Mouse (Mus musculus) colon, adult 2 months (tissue): ENCODE results near the gene S100a10. TPM values are rescaled to one million over a fixed set of nuclear protein-coding genes. Genes with fewer than 3 reads are reported as not detected.

Experiments used
- polyA plus RNA-seq: library from polyadenylated mRNA; depleted of rRNA; stranded (reverse); fragments of >200 nt; gene quantifications from 2 replicates; pipeline ENCODE4 v1.2.3, GENCODE M21; 2012; rRNA removed

S100a10 gene
- 143 and 148 TPM in 2 replicates for polyA plus RNA-seq

DNA sequence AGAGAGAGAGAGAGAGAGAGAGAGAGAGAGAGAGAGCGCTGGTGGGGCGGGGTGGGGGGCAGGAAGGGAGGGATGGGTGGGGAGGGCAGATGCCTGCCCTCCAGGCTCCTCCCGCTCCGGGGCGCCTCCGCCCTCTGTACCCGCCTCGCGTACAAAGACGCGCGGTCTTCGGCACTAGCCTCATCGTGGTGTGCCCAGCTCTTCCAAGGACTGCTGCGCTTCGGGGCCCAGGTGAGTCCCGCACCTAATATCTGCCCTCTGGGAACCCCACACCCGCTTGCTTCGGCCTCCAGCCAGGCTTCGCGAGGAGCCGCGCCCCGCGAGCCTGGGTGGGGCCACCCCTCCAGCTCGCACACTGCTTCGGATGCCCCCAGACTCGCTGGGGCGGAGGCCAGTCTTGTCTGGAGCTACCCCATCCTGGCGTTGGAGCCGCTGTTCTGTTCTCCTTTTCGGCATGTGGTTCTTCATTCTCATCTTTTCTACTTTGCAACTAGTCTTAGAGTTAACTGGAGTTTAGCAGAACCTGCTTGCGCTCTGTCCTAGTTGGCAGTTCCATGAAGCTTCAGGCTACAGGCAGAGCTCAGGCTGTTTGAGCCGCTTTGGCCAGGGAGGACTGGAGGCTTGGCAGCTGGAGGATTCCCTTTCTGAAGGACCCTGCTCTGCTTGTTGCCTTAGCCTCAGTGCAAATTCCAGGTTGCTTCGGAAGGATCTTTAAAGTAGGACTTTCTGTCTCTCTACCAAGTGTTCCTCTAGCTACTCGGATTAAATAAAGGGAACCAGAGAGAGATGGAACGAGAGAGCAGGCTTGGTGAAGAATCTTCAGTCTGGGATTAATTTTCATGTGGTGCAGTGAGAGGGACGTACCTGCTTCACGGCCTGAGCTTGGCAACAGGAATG is at the start of gene S100a10:
Gene S100a10, plus strand, starts transcription at position 100 of the 897 bp plus-strand sequence.

DNA sequence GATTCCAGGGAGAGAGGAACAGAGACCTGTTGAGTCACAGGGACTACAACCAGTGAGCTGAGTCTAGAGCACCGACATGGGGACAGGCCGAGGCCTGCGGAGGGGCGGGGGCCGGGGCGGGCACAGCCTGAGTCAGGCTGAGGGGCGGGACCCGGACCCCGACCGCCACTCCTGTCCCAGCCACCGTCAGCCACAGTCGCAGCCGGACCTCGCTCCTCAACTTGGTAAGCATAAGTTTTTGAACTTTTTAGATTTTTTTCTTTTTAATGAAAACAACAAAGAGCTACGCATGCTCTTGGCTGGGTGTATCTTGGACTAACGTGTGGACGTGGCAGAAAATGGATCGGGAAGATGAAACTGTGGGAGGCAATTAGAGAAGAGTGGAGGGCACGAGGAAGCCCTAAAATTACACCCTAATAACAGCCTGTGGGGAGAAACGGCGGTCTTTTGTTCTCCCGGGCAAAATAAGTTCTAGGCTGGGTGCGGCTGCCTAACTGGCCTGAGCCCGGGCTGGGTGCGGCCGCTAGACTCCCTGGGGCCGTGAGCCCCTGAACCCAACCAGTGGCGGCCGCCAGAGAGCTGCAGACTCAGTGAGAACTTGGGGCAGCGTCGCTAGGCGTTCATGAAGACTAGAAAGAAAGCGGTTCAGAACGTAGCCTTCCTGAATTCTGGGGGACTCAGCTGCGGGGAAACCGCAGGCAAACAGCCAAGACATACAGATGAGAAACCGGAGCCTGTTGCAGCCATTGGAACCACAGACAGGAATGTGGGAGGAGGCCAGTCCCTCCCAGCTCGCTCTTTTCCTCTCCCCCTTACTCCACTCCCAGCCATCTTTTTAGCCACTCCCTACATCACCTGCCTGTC is 34.3 kb upstream of the S100a10 start, which contains the start of gene S100a11:
Gene S100a11, plus strand, starts transcription at position 159 of the 864 bp plus-strand sequence.

Other genes with a start within 250 kb of the S100a10 start
- not detected in 2 replicates for gene Hrnr, start 235.3 kb upstream of the S100a10 start, polyA plus RNA-seq
- gene Rptn, start 161.4 kb upstream of the S100a10 start, polyA plus RNA-seq, result not detected in 2 replicates
- gene Tchh, start 112.8 kb upstream of the S100a10 start, polyA plus RNA-seq, result 0.05 TPM in 2 replicates
- not detected in 2 replicates for gene Tchhl1, start 86.3 kb upstream of the S100a10 start, polyA plus RNA-seq
- gene S100a11, start 34.6 kb upstream of the S100a10 start, polyA plus RNA-seq, result 85.5 and 91.8 TPM in 2 replicates
- gene Tdpoz2, start 97.6 kb downstream of the S100a10 start, polyA plus RNA-seq, result not detected in 2 replicates
- gene Tdpoz1, start 121.2 kb downstream of the S100a10 start, polyA plus RNA-seq, result not detected in 2 replicates
- gene Gm37596, start 138.0 kb downstream of the S100a10 start, polyA plus RNA-seq, result not detected in 2 replicates
- not detected in 2 replicates for gene Gm5773, start 217.9 kb downstream of the S100a10 start, polyA plus RNA-seq
- not detected in 2 replicates for gene Tdpoz4, start 241.3 kb downstream of the S100a10 start, polyA plus RNA-seq